Mouse (Mus musculus): ENCODE results near the gene Best1. TPM values are rescaled to one million over a fixed set of nuclear protein-coding genes. Genes with fewer than 3 reads are reported as not detected.

Best1 gene
- total RNA-seq (2021): 0.97 TPM in 1 of 2 replicates, not detected in the other
- long read RNA-seq: 0 reads

GRCm38 (mm10) chr19:10001206-10001969, at the start of gene Best1, which contains the start of gene Rab3il1:
Gene Best1 (minus strand): TSS chr19:10001633.
Gene Rab3il1 (plus strand): TSS chr19:10001669.
- DNase-seq: no peak

- DNase-seq: no peak
Measured at GRCm38 (mm10) chr19:10050438-10050837, 49.0 kb upstream of the Best1 start.

GRCm38 (mm10) chr19:10049533-10049932, 48.1 kb upstream of the Best1 start:
- no peak for DNase-seq

- no peak for DNase-seq
Measured at GRCm38 (mm10) chr19:10046983-10047382, 45.5 kb upstream of the Best1 start.

DNA sequence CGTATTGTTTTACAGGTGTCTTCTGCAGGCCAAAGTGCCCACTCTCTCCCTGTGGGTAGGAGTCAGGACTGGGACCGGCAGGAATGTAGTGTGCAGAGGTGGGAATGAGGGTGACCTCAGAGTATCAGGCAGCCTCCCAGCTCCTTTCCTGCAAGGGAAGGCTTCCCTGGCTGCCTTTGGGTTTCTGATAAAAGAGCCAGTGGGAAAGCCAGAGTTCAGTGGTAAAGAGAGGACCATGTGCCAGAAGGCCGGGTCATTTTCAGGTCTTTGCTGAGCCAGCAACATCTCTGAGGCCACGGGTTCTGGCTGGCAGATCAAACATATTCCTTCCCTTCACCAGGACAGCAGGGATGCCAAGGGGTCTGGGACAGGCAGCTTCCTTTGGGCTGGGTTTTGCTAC, 44.9 kb upstream of the Best1 start:
- no peak for DNase-seq

DNA sequence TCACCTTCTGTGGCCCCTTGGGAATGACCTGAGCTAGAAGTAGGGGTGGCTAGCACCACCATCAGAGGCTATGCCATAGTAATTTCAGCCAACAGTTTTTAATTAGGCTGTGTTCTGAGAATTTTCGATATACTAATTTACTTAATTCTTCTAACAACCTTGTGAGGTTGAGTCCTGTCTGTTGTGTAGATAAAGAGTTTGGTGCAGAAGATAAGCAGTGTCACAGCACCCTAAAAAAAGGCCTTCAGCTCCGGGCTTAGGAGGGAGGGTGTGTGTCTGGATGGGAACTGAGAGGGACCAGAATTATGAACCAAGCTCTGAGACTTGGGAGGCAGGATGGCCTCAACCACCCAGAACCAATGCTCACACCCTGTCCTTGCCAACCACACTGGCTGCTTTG, 44.3 kb upstream of the Best1 start:
- DNase-seq: no peak

DNA sequence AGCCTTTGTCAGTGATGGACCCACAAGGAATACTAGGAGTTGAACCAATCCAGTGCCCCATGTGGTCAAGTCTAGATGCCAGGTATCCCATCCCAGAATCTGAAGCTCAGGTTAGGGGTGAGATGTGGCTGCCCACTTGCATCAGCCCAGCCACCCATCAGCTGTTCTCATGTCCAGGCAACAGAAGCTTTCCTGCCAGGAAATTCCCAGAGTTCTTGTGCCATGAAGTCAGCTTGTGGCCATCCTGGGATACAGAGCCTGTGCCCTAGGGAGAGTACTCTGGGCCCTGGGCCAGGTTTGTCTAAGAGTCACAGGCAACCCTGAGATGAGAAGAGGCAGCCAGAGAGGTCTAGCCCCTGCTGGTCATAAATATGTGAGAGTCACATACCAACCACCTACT, 42.2 kb upstream of the Best1 start:
- DNase-seq: peak; percentile 49

DNA sequence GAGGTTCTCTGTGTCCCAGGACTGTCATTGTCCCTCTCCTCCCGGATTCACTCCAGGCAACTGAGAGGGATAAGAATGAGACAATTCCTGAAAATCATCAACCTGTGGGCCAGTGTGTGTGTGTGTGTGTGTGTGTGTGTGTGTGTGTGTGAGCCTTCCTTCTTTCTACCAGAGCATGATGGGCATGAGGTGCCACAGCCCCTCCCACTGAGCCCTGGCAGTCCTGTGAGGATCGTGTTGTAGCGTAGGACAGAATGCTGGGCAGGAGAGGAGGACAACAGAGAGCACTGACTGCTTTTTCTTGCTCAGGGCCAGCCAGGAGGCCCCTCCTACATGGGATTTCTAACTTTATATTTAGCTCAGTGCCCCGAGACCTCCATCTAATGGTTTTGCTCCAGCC, 41.4 kb upstream of the Best1 start:
- no peak for DNase-seq

DNA sequence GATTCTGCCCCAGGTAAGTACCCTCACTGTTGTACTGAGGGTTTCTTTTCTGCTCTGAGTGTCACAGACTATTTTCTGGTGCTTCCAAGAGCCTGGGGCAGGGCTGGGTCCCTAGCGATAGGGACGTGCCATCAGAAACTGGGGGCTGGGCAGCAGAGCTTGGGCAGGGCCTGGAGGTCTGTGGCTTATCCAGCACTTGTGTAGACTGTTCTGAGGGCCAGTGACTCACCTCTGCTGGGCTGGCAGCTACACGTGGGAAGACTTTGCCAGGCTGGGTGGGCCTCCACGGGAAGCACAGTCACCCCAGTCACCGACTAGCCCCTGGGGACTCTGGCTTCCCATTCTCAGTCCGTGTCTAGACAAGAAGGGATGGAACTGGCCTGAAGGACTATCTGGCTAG, 40.8 kb upstream of the Best1 start:
- no peak for DNase-seq

GRCm38 (mm10) chr19:10041388-10042148, 40.1 kb upstream of the Best1 start, which contains the start of gene Fads3:
Gene Fads3 (plus strand): TSS chr19:10041569.
- peak; percentile 85 for DNase-seq

GRCm38 (mm10) chr19:10040866-10041387, 39.5 kb upstream of the Best1 start:
- DNase-seq: no peak

DNA sequence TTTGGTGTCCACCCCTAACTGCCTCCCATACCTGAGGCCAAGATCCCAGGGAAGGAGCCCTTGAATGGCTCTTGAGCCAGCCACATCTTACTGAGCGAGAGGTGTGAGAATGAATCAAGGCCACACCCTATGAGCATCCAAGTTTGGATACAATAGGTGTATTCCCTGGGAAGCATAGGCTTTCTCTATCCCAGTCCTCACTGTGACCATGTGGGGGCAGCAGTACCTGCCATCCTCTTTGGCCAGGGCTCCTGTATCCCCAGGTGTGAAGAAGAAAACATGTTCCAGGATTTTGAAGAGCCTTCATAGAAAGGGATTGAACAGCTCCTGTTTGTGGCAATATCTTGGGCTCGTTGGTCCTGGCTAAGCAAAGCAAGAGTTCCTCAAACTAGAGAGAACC, 38.2 kb upstream of the Best1 start:
- DNase-seq: no peak

DNA sequence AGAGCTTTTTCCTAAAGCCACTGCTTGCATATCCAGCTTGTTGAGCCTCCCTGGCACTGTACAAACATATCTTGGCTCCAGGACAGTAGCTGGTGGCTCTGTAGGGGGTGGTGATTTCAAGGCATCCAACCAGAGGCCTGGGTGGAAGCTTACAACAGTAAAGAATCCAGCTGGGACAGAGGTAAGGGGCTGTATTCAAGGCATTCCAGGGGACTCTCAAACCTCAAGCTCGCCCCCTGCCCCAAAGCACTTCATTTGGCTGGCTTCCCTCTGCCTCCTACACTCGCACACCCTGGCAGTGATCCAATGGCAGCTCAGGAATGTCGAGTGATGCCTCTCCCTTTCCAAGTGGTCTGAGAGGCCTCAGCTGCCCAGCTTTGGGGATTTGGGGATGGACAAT, 37.5 kb upstream of the Best1 start:
- DNase-seq: no peak

GRCm38 (mm10) chr19:10038364-10038763, 36.9 kb upstream of the Best1 start:
- no peak for DNase-seq

GRCm38 (mm10) chr19:10037534-10037933, 36.1 kb upstream of the Best1 start:
- DNase-seq: no peak

- peak; percentile 86 for DNase-seq
Measured at GRCm38 (mm10) chr19:10034785-10035447, 33.5 kb upstream of the Best1 start.

- no peak for DNase-seq
Measured at GRCm38 (mm10) chr19:10034356-10034755, 32.9 kb upstream of the Best1 start.

DNA sequence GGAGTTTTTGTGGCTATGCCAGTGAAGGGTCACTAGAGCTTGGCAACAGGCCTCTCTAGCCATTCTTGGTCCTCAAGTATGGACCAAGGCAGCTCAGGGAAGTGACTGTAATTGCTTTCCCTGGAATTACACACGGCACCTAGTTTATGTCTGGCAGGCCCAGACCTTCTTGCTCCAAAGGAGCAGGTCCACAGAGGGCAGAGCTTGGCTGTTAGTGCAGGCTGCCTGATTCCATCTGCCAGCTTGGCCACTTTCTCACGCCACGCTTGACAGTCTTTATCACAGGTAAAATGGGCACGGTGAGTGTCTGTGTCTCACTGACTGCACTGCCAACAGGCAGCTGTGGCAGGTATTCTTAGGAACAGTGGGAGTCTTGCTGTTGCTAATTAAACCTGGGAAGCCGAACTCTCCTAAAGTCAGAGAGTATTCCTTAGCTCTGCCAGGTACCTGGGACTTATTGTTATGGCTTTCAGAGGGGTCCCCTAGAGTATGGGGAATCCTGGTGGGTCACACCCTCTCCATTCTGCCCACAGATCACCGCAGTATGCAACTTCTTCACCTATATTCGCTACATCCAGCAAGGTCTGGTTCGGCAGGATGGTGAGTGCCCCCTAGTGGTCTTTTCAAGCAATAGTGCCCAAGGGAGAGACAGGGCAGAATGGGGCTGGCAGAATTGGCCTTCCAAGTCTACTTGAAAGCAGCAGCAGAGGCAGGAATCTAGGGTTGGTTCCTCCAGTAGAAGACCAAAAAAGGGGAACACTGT, 32.0 kb upstream of the Best1 start:
- DNase-seq: peak; percentile 54

DNA sequence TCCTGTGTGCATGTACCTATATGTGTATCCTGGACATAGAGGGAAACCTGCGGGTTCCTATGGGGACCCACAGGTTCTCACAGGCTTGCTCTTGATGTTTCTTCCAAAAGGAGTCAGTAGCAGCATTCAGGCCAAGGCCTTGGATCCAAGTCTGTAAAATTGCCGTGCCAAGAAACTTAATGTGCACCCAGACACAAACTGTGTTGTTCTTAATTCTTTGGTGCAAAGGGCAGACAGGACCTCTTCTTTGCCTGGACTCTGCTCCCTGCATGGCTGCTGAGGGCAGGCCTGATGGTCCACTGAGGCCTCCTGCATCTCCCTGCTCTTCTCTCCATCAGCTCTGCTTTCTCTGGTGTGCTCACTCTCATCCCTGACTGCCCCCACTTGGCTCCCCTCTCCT, 28.3 kb upstream of the Best1 start:
- no peak for DNase-seq

DNA sequence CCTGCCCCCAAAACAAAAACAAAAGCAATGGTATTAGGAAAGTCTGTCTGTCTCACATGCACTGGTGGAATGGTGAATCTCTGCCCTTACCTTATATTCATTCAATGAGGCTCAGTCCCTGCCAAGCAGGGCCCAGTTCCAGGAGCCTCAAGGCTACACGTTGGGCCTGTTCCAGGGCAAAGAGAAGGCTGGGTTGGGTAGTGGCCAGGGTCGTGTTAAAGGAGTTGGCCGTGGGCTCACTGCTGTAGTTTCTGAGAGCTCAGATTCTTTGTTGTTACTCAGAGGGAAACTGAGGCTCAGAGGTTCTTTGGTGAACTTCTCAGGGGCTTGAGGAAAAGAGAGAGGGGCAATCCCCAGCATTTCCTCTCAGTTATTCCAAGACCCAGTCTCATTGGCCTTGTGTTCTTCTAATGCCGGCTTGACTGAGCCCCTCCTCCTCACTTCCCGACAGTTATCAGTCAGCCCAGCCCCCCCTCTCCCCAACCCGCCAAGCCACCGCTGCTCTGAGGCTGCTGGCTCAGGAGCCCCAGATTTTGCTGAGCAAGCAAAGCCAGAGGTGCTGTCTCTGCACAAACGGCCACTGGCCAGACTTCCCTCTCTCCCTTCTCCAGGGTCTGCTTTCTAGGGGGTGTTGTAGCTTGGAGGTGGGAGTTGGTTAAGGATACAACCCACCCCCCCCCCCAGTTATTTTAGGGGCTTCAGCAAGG, 23.9 kb upstream of the Best1 start:
- peak; percentile 87 for DNase-seq

DNA sequence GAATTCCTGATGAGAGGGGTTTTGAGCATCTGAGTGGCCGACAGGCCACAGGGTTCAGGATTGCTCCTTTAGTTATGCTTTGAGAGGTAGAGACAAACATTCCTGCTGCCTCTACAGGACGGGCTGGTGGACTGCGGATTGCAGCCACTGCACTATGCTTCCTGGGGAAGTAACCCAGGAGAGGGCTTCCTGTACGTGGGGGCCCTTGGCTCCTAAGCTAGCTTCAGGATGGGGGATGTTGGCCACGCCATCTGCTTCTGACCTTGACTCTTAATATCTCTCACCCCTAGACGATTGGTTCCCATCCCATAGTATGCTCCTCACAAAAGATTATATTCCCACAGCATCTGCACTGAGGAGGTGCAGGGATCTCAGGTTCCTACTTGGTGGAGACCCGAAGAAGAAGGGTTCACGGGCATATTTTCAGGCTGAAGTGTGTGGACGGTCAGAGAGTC, 21.9 kb upstream of the Best1 start:
- DNase-seq: no peak

Measured in adrenal gland, postnatal 25 days (tissue).